Mouse (Mus musculus) layer of hippocampus, adult 2 months (tissue): ENCODE data around the gene Krtap3-3. TPM values are rescaled to one million over a fixed set of nuclear protein-coding genes. Genes with fewer than 3 reads are reported as not detected.

Source experiments
- DNase-seq, 2 experiments: peaks; one replicate each; pipeline ENCODE4 v3.0.0; 2022; ENCODE audit warnings: low spot score in 2 of 2
- H3K27ac ChIP-seq: fragments of 200-600 bp; 2 replicates; pipeline ENCODE4 v1.8.1; 2022
- H3K4me3 ChIP-seq: fragments of 200-600 bp; 2 replicates; pipeline ENCODE4 v1.8.1; 2022; ENCODE audit warnings: mild to moderate bottlenecking
- CTCF ChIP-seq: fragments of 200-600 bp; conservative IDR thresholded peaks from 2 replicates; pipeline ENCODE4 v1.8.1; 2022; ENCODE audit warnings: antibody characterized with exemption, mild to moderate bottlenecking, moderate library complexity
- total RNA-seq, 2 experiments: library from RNA; stranded (reverse); gene quantifications; 2 replicates each; pipeline ENCODE4 v1.2.3; 2021

Gene Krtap3-3
- total RNA-seq, 2 experiments from 2014 or later, result not detected

- 0 out of 2 replicates have a peak, but pooled peaks have one; percentile 5 for TF ChIP-seq CTCF
- no peak for DNase-seq
- H3K27ac ChIP-seq, result no peak overlapping the region
- H3K4me3 ChIP-seq, result no peak overlapping the region
Measured at GRCm38 (mm10) chr11:99557976-99558745, 7.5 kb upstream of the Krtap3-3 start.

- no peak for DNase-seq
- H3K4me3 ChIP-seq, result no peak within 1 kb of the TSS
- no peak for TF ChIP-seq CTCF
- H3K27ac ChIP-seq, result no peak within 1 kb of the TSS
Measured at GRCm38 (mm10) chr11:99556753-99557152, 6.1 kb upstream of the Krtap3-3 start, which contains the start of gene Krtap3-2. Gene Krtap3-2 (minus strand): TSS chr11:99556853.

- no peak overlapping the region for H3K4me3 ChIP-seq
- DNase-seq, result no peak
- H3K27ac ChIP-seq, result no peak overlapping the region
- no peak for TF ChIP-seq CTCF
Measured at GRCm38 (mm10) chr11:99556195-99556594, 5.5 kb upstream of the Krtap3-3 start.

GRCm38 (mm10) chr11:99547892-99548291 is 2.8 kb downstream of the Krtap3-3 start:
- TF ChIP-seq CTCF, result peak; percentile 31
- DNase-seq, result no peak
- Histone ChIP-seq H3K27ac (no peak overlapping the region), H3K4me3 (no peak overlapping the region)

- Histone ChIP-seq H3K27ac (no peak overlapping the region), H3K4me3 (no peak overlapping the region)
- TF ChIP-seq CTCF, result no peak
- peak; percentile 26 for DNase-seq
Measured at GRCm38 (mm10) chr11:99539721-99540120, 10.9 kb downstream of the Krtap3-3 start.

- Histone ChIP-seq H3K4me3 (no peak within 1 kb of the TSS), H3K27ac (no peak within 1 kb of the TSS)
- TF ChIP-seq CTCF, result no peak
- DNase-seq, result no peak
Measured at GRCm38 (mm10) chr11:99521288-99521860, 29.3 kb downstream of the Krtap3-3 start, which contains the start of gene Krt39. Gene Krt39 (minus strand): TSS chr11:99521338.

- TF ChIP-seq CTCF, result no peak
- Histone ChIP-seq H3K27ac (no peak overlapping the region), H3K4me3 (no peak overlapping the region)
- DNase-seq, result no peak
Measured at GRCm38 (mm10) chr11:99514098-99514497, 36.6 kb downstream of the Krtap3-3 start.

Other genes starting within 250 kb of the Krtap3-3 start
- gene Krt25, start 227.9 kb downstream of the Krtap3-3 start, total RNA-seq, result not detected
- gene Krt26, start 212.9 kb downstream of the Krtap3-3 start, total RNA-seq, result not detected
- gene Krt27, start 199.8 kb downstream of the Krtap3-3 start, total RNA-seq, result not detected
- under 1 TPM in 1 of 2 experiments, not detected in 1; 0.23 TPM for gene Krt28, start 176.0 kb downstream of the Krtap3-3 start, total RNA-seq
- 10 to 100 TPM; 14.8 to 16.4 TPM for gene Krt10, start 161.5 kb downstream of the Krtap3-3 start, total RNA-seq
- gene Krt12, start 128.6 kb downstream of the Krtap3-3 start, total RNA-seq, result 1 to 10 TPM in 1 of 2 experiments, under 1 TPM in 1; 0.97 to 1.4 TPM
- gene Krt20, start 112.7 kb downstream of the Krtap3-3 start, total RNA-seq, result not detected
- not detected for gene Krt23, start 57.7 kb downstream of the Krtap3-3 start, total RNA-seq
- gene Krt39, start 29.5 kb downstream of the Krtap3-3 start, total RNA-seq, result not detected
- not detected for gene Krt40, start 7.7 kb downstream of the Krtap3-3 start, total RNA-seq
- not detected for gene Krtap3-2, start 6.0 kb upstream of the Krtap3-3 start, total RNA-seq
- not detected for gene Gm11939, start 8.6 kb upstream of the Krtap3-3 start, total RNA-seq
- not detected for gene Krtap3-1, start 15.8 kb upstream of the Krtap3-3 start, total RNA-seq
- not detected for gene Krtap1-5, start 30.2 kb upstream of the Krtap3-3 start, total RNA-seq
- not detected for gene Krtap1-4, start 32.8 kb upstream of the Krtap3-3 start, total RNA-seq
- gene Krtap1-3, start 40.5 kb upstream of the Krtap3-3 start, total RNA-seq, result not detected
- not detected for gene Krtap9-3, start 47.2 kb upstream of the Krtap3-3 start, total RNA-seq
- not detected for gene Gm11938, start 52.4 kb upstream of the Krtap3-3 start, total RNA-seq
- not detected for gene Gm11937, start 59.3 kb upstream of the Krtap3-3 start, total RNA-seq
- gene Krtap2-4, start 64.0 kb upstream of the Krtap3-3 start, total RNA-seq, result not detected
- not detected for gene Gm11562, start 69.6 kb upstream of the Krtap3-3 start, total RNA-seq
- not detected for gene Krtap4-1, start 77.4 kb upstream of the Krtap3-3 start, total RNA-seq
- gene Krtap4-2, start 84.2 kb upstream of the Krtap3-3 start, total RNA-seq, result not detected
- not detected for gene Krtap4-7, start 93.2 kb upstream of the Krtap3-3 start, total RNA-seq
- gene Gm11555, start 99.4 kb upstream of the Krtap3-3 start, total RNA-seq, result not detected
- gene Gm11563, start 108.1 kb upstream of the Krtap3-3 start, total RNA-seq, result not detected
- gene Krtap4-6, start 115.1 kb upstream of the Krtap3-3 start, total RNA-seq, result not detected
- not detected for gene Gm14190, start 139.9 kb upstream of the Krtap3-3 start, total RNA-seq
- gene Gm14180, start 183.4 kb upstream of the Krtap3-3 start, total RNA-seq, result not detected
- not detected for gene Gm11595, start 222.0 kb upstream of the Krtap3-3 start, total RNA-seq
- gene Krtap4-8, start 229.8 kb upstream of the Krtap3-3 start, total RNA-seq, result not detected
- not detected for gene Krtap4-9, start 234.3 kb upstream of the Krtap3-3 start, total RNA-seq
- gene Gm11596, start 242.6 kb upstream of the Krtap3-3 start, total RNA-seq, result not detected
- not detected for gene Gm11569, start 248.1 kb upstream of the Krtap3-3 start, total RNA-seq